Mouse (Mus musculus) embryonic fibroblast, embryonic 13.5 days (primary cell): ENCODE results near the gene Dexi. TPM values are rescaled to one million over a fixed set of nuclear protein-coding genes. Genes with fewer than 3 reads are reported as not detected.
A peak's percentile ranks its signal among the peaks of the same experiment; 100 is the strongest.

Experiments used
- H3K27ac ChIP-seq: 2 replicates; pipeline ENCODE4 v1.5.1; 2012; ENCODE audit warnings: low read length, control low read depth, inconsistent platforms; ENCODE audit not compliant: insufficient read depth
- H3K4me1 ChIP-seq: 2 replicates; pipeline ENCODE4 v1.6.1; 2011; ENCODE audit warnings: low read length; ENCODE audit not compliant: control insufficient read depth, insufficient read depth
- H3K4me3 ChIP-seq: 2 replicates; pipeline ENCODE4 v1.5.1; 2011; ENCODE audit warnings: mild to moderate bottlenecking, control low read depth, low read length; ENCODE audit not compliant: insufficient read depth
- CTCF ChIP-seq: IDR thresholded peaks from 2 replicates; pipeline ENCODE4 v1.5.1; 2011; ENCODE audit warnings: mild to moderate bottlenecking, control low read depth, low read length, moderate library complexity, borderline replicate concordance; ENCODE audit not compliant: insufficient read depth
- POLR2A ChIP-seq: IDR thresholded peaks from 2 replicates; pipeline ENCODE4 v1.6.1; 2011; ENCODE audit warnings: low read depth, mild to moderate bottlenecking, control low read depth, low read length, moderate library complexity
- polyA plus RNA-seq: library from polyadenylated mRNA; stranded (reverse); fragments of >200 nt; gene quantifications from 2 replicates; pipeline ENCODE4 v1.2.4, GENCODE M21; 2011; ENCODE audit warnings: low read depth; ENCODE audit not compliant: missing spikeins, insufficient read length

Dexi gene
- polyA plus RNA-seq, 1 experiment: 17.1 TPM

- Histone ChIP-seq H3K4me3 (peak overlapping the region; percentile 48), H3K4me1 (no peaks in the 10 kb centered on the region; the same call in 1 of the 2 replicates), H3K27ac (no peak overlapping the region)
- TF ChIP-seq POLR2A: no peak
- no peak for TF ChIP-seq CTCF
These were observed 1.3 kb downstream of the Dexi start for GRCm38 (mm10) chr16:10541598-10541930.

- H3K4me3 ChIP-seq: peak overlapping the region; percentile 48
- TF ChIP-seq POLR2A: no peak
- TF ChIP-seq CTCF: no peak
- H3K4me1 ChIP-seq: no peaks in the 10 kb centered on the region; the same call in 1 of the 2 replicates
- no peak overlapping the region for H3K27ac ChIP-seq
These were observed 1.9 kb downstream of the Dexi start for GRCm38 (mm10) chr16:10540763-10541597.

GRCm38 (mm10) chr16:10536961-10537360, 5.9 kb downstream of the Dexi start:
- Histone ChIP-seq H3K27ac (no peak overlapping the region), H3K4me1 (no peaks in the 10 kb centered on the region; the same call in 1 of the 2 replicates), H3K4me3 (no peak overlapping the region)
- TF ChIP-seq POLR2A (no peak), CTCF (no peak)

- no peak for TF ChIP-seq CTCF
- no peak for TF ChIP-seq POLR2A
- Histone ChIP-seq H3K27ac (no peak overlapping the region), H3K4me3 (no peak overlapping the region), H3K4me1 (no peaks in the 10 kb centered on the region; the same call in 1 of the 2 replicates)
These were observed 6.5 kb downstream of the Dexi start for GRCm38 (mm10) chr16:10536323-10536722.

- H3K4me1 ChIP-seq: no peaks in the 10 kb centered on the region
- no peak overlapping the region for H3K4me3 ChIP-seq
- TF ChIP-seq POLR2A: no peak
- TF ChIP-seq CTCF: no peak
- H3K27ac ChIP-seq: no peak overlapping the region
These were observed 8.3 kb downstream of the Dexi start for GRCm38 (mm10) chr16:10534567-10534966.

GRCm38 (mm10) chr16:10533781-10534180, 9.1 kb downstream of the Dexi start:
- TF ChIP-seq CTCF: no peak
- Histone ChIP-seq H3K4me1 (no peaks in the 10 kb centered on the region), H3K27ac (no peak overlapping the region), H3K4me3 (no peak overlapping the region)

GRCm38 (mm10) chr16:10530179-10530578, 12.7 kb downstream of the Dexi start:
- Histone ChIP-seq H3K27ac (no peak overlapping the region), H3K4me1 (no peaks in the 10 kb centered on the region), H3K4me3 (no peak overlapping the region)
- TF ChIP-seq CTCF: no peak
- no peak for TF ChIP-seq POLR2A

GRCm38 (mm10) chr16:10528382-10528781, 14.5 kb downstream of the Dexi start:
- TF ChIP-seq CTCF: no peak
- no peak for TF ChIP-seq POLR2A
- Histone ChIP-seq H3K27ac (no peak overlapping the region), H3K4me3 (no peak overlapping the region), H3K4me1 (no peaks in the 10 kb centered on the region)

GRCm38 (mm10) chr16:10527046-10527644, 15.7 kb downstream of the Dexi start:
- no peak overlapping the region for H3K27ac ChIP-seq
- H3K4me1 ChIP-seq: no peaks in the 10 kb centered on the region
- TF ChIP-seq POLR2A: no peak
- TF ChIP-seq CTCF: 0 out of 2 replicates have a peak, but pooled peaks have one; percentile 1
- H3K4me3 ChIP-seq: no peak overlapping the region

GRCm38 (mm10) chr16:10525610-10525980, 17.3 kb downstream of the Dexi start:
- Histone ChIP-seq H3K4me1 (no peaks in the 10 kb centered on the region), H3K27ac (no peak overlapping the region), H3K4me3 (no peak overlapping the region)
- no peak for TF ChIP-seq POLR2A
